Mouse (Mus musculus) G1E-ER4 (cell line): ENCODE data around the gene Catsperz. TPM values are rescaled to one million over a fixed set of nuclear protein-coding genes. Genes with fewer than 3 reads are reported as not detected.

Experiments
- GATA1 ChIP-seq: IDR thresholded peaks from one replicate; pipeline ENCODE4 v1.8.0; 2012; ENCODE audit warnings: low read length, inconsistent platforms
- polyA plus RNA-seq: library from polyadenylated mRNA; stranded (reverse); fragments of >175 nt; gene quantifications from 2 replicates; pipeline ENCODE4 v1.2.3, GENCODE M21; 2012

The Catsperz gene
- polyA plus RNA-seq, 1 experiment, result not detected

- no peak for TF ChIP-seq GATA1
These were observed 26.3 kb upstream of the Catsperz start for GRCm38 (mm10) chr19:6951381-6951968.

- TF ChIP-seq GATA1, result no peak
These were observed 25.5 kb upstream of the Catsperz start for GRCm38 (mm10) chr19:6950613-6951153.

- TF ChIP-seq GATA1, result no peak
These were observed 24.8 kb upstream of the Catsperz start for GRCm38 (mm10) chr19:6949951-6950350.

- TF ChIP-seq GATA1, result no peak
These were observed 24.4 kb upstream of the Catsperz start for GRCm38 (mm10) chr19:6949532-6949931.

- no peak for TF ChIP-seq GATA1
These were observed 23.0 kb upstream of the Catsperz start for GRCm38 (mm10) chr19:6948186-6948585.

GRCm38 (mm10) chr19:6947742-6948141 is 22.6 kb upstream of the Catsperz start:
- TF ChIP-seq GATA1, result no peak

GRCm38 (mm10) chr19:6943709-6944108 is 18.5 kb upstream of the Catsperz start:
- TF ChIP-seq GATA1, result no peak

GRCm38 (mm10) chr19:6942764-6943163 is 17.6 kb upstream of the Catsperz start:
- TF ChIP-seq GATA1, result no peak

- no peak for TF ChIP-seq GATA1
These were observed 17.1 kb upstream of the Catsperz start, which contains the start of gene Gpr137 for GRCm38 (mm10) chr19:6942249-6942691. Gene Gpr137 (minus strand): TSS chr19:6942480.

- TF ChIP-seq GATA1, result no peak
These were observed 16.4 kb upstream of the Catsperz start, which contains the start of gene Bad for GRCm38 (mm10) chr19:6941372-6942248. Gene Bad (plus strand): TSS chr19:6941861.

GRCm38 (mm10) chr19:6940396-6941351 is 15.5 kb upstream of the Catsperz start:
- no peak for TF ChIP-seq GATA1

- no peak for TF ChIP-seq GATA1
These were observed 14.2 kb upstream of the Catsperz start for GRCm38 (mm10) chr19:6939106-6940002.

GRCm38 (mm10) chr19:6937541-6938465 is 12.6 kb upstream of the Catsperz start:
- TF ChIP-seq GATA1, result no peak
